8 mouse cellular contexts compared by ENCODE assay signal in genomic region chr15:88876155-88877020, GRCm38 (mm10). TPM values are rescaled to one million over a fixed set of nuclear protein-coding genes. Genes with fewer than 3 reads are reported as not detected.
DNase-seq lines count a peak whose midpoint lies in the region; ATAC-seq and TF ChIP-seq lines count a peak whose summit lies in the region.

No protein-coding gene starts in this region.

- no peaks in the 10 kb centered on the region for H3K36me3 ChIP-seq in embryonic facial prominence, embryonic 15.5 days
- no peaks in the 10 kb centered on the region for H3K36me3 ChIP-seq in heart, embryonic 13.5 days
- H3K36me3 ChIP-seq in kidney, postnatal 0 days (ENCODE audit: insufficient read depth, low read length): no peaks in the 10 kb centered on the region
- H3K36me3 ChIP-seq in liver, postnatal 0 days (replicated peaks; ENCODE audit: insufficient read depth, low read length): no peaks in the 10 kb centered on the region
- H3K36me3 ChIP-seq in neural tube, embryonic 13.5 days: no peaks in the 10 kb centered on the region

- H3K27ac ChIP-seq in bone marrow, adult 2 months (ENCODE audit: control insufficient read depth, insufficient read depth, low read depth, low read length, poor library complexity): no peak overlapping the region
- H3K27ac ChIP-seq in embryonic facial prominence, embryonic 15.5 days (replicated peaks): no peak overlapping the region
- no peak overlapping the region for H3K27ac ChIP-seq in heart, embryonic 13.5 days (replicated peaks)
- H3K27ac ChIP-seq in kidney, postnatal 0 days: peak overlapping the region; percentile 72
- H3K27ac ChIP-seq in liver, postnatal 0 days (ENCODE audit: low read depth): peak overlapping the region; percentile 85
- H3K27ac ChIP-seq in neural tube, embryonic 13.5 days (replicated peaks): no peak overlapping the region

- H3K9me3 ChIP-seq in embryonic facial prominence, embryonic 15.5 days (replicated peaks): no peaks in the 10 kb centered on the region
- H3K9me3 ChIP-seq in heart, embryonic 13.5 days: no peaks in the 10 kb centered on the region
- H3K9me3 ChIP-seq in kidney, postnatal 0 days (replicated peaks; ENCODE audit: low read length): no peaks in the 10 kb centered on the region
- H3K9me3 ChIP-seq in liver, postnatal 0 days (ENCODE audit: low read length): no peaks in the 10 kb centered on the region
- H3K9me3 ChIP-seq in neural tube, embryonic 13.5 days: no peaks in the 10 kb centered on the region

- H3K4me1 ChIP-seq in bone marrow, adult 2 months (ENCODE audit: control insufficient read depth, insufficient read depth, low read length): no peaks in the 10 kb centered on the region
- H3K4me1 ChIP-seq in embryonic facial prominence, embryonic 15.5 days: peaks cover 13% of the 10 kb centered on the region; the same call in 1 of the 2 replicates
- H3K4me1 ChIP-seq in heart, embryonic 13.5 days: peaks cover 13% of the 10 kb centered on the region
- peaks cover 7% of the 10 kb centered on the region; the same call in 1 of the 2 replicates for H3K4me1 ChIP-seq in kidney, postnatal 0 days (replicated peaks; ENCODE audit: insufficient read depth, low read length)
- peaks cover 10% of the 10 kb centered on the region for H3K4me1 ChIP-seq in liver, postnatal 0 days (ENCODE audit: insufficient read depth)
- 0 out of 2 replicates have a peak, but pooled peaks cover 8% of the 10 kb centered on the region for H3K4me1 ChIP-seq in neural tube, embryonic 13.5 days (replicated peaks)

- H3K27me3 ChIP-seq in embryonic facial prominence, embryonic 15.5 days: no peaks in the 10 kb centered on the region
- no peaks in the 10 kb centered on the region; the same call in 1 of the 2 replicates for H3K27me3 ChIP-seq in heart, embryonic 13.5 days (replicated peaks)
- no peaks in the 10 kb centered on the region for H3K27me3 ChIP-seq in kidney, postnatal 0 days (ENCODE audit: insufficient read depth, low read length)
- H3K27me3 ChIP-seq in liver, postnatal 0 days (ENCODE audit: insufficient read depth, low read length): no peaks in the 10 kb centered on the region
- H3K27me3 ChIP-seq in neural tube, embryonic 13.5 days: peaks cover 4% of the 10 kb centered on the region; the same call in 1 of the 2 replicates

- peak; percentile 90 for DNase-seq in CD4-positive, CD25-positive, alpha-beta regulatory T cell, adult 2 months (ENCODE audit: low read depth, low spot score)
- peak; percentile 83 for DNase-seq in kidney, postnatal 0 days (ENCODE audit: low spot score)
- peak; percentile 88 for DNase-seq in liver, postnatal 0 days
- peak; percentile 96 for DNase-seq in testis, postnatal 10 days (ENCODE audit: low spot score)

- peak; percentile 80 for TF ChIP-seq CTCF in bone marrow, adult 2 months (IDR thresholded peaks at IDR 0.05; ENCODE audit: control insufficient read depth, insufficient read depth, low read length)
- TF ChIP-seq CTCF in kidney, postnatal 0 days (IDR thresholded peaks at IDR 0.05; ENCODE audit: low read depth): peak; percentile 96
- TF ChIP-seq CTCF in liver, postnatal 0 days (IDR thresholded peaks at IDR 0.05; ENCODE audit: low read depth): peak; percentile 95

- peak overlapping the region; percentile 30; the same call in 1 of the 2 replicates for H3K4me2 ChIP-seq in embryonic facial prominence, embryonic 15.5 days (replicated peaks)
- H3K4me2 ChIP-seq in heart, embryonic 13.5 days: peak overlapping the region; percentile 57
- peak overlapping the region; percentile 36; the same call in 1 of the 2 replicates for H3K4me2 ChIP-seq in kidney, postnatal 0 days (ENCODE audit: low read length)
- H3K4me2 ChIP-seq in liver, postnatal 0 days (ENCODE audit: low read depth, low read length): peak overlapping the region; percentile 46; the same call in 1 of the 2 replicates
- peak overlapping the region; percentile 2; the same call in 1 of the 2 replicates for H3K4me2 ChIP-seq in neural tube, embryonic 13.5 days

- H3K9ac ChIP-seq in embryonic facial prominence, embryonic 15.5 days: no peak overlapping the region
- H3K9ac ChIP-seq in heart, embryonic 13.5 days: peak overlapping the region; percentile 69
- no peak overlapping the region for H3K9ac ChIP-seq in kidney, postnatal 0 days (ENCODE audit: low read depth, low read length)
- H3K9ac ChIP-seq in liver, postnatal 0 days (replicated peaks): no peak overlapping the region; the same call in 1 of the 2 replicates
- peak overlapping the region; percentile 44; the same call in 1 of the 2 replicates for H3K9ac ChIP-seq in neural tube, embryonic 13.5 days

- WGBS in bone marrow, adult 2 months: 15% methylated on average over 28 of the region's 28 CpGs
- WGBS in embryonic facial prominence, embryonic 15.5 days: 9% methylated on average over 28 of the region's 28 CpGs
- 13% methylated on average over 28 of the region's 28 CpGs for WGBS in heart, embryonic 13.5 days
- WGBS in kidney, postnatal 0 days: 9% methylated on average over 28 of the region's 28 CpGs
- WGBS in liver, postnatal 0 days (ENCODE audit: insufficient replicate concordance): 13% methylated on average over 28 of the region's 28 CpGs
- WGBS in neural tube, embryonic 13.5 days: 9% methylated on average over 28 of the region's 28 CpGs

- TF ChIP-seq POLR2A in bone marrow, adult 2 months (IDR thresholded peaks at IDR 0.05; ENCODE audit: borderline replicate concordance, control insufficient read depth, low read depth, low read length): no peak

- no peak overlapping the region for H3K4me3 ChIP-seq in bone marrow, adult 2 months (replicated peaks; ENCODE audit: control insufficient read depth, low read depth, low read length)
- H3K4me3 ChIP-seq in embryonic facial prominence, embryonic 15.5 days (replicated peaks): no peak overlapping the region
- no peak overlapping the region for H3K4me3 ChIP-seq in heart, embryonic 13.5 days
- H3K4me3 ChIP-seq in kidney, postnatal 0 days (replicated peaks; ENCODE audit: low read depth, low read length): no peak overlapping the region
- H3K4me3 ChIP-seq in liver, postnatal 0 days (ENCODE audit: low read depth, low read length): no peak overlapping the region
- H3K4me3 ChIP-seq in neural tube, embryonic 13.5 days: no peak overlapping the region

- TF ChIP-seq EP300 in liver, postnatal 0 days (IDR thresholded peaks at IDR 0.05; ENCODE audit: low read depth): no peak

- no peak for ATAC-seq in embryonic facial prominence, embryonic 15.5 days (ENCODE audit: insufficient number of reproducible peaks, low FRiP score, low TSS enrichment, low read depth)
- ATAC-seq in heart, embryonic 13.5 days (ENCODE audit: extremely low read depth, insufficient number of reproducible peaks, low FRiP score, low TSS enrichment): no peak
- 0 out of 2 replicates have a peak, but pooled peaks have one; percentile 14 for ATAC-seq in kidney, postnatal 0 days (replicated peaks; ENCODE audit: low FRiP score, low read depth)
- peak; percentile 56 for ATAC-seq in liver, postnatal 0 days
- 0 out of 2 replicates have a peak, but pooled peaks have one; percentile 27 for ATAC-seq in neural tube, embryonic 13.5 days (ENCODE audit: low read depth)

RNA-seq across cellular contexts. Expression of gene Pim3, which starts 14.4 kb away (rescaled TPM):
- 9.0 and 13.4 TPM in 2 replicates for polyA plus RNA-seq in bone marrow, adult 2 months (2011; ENCODE audit: insufficient read depth, insufficient read length, low replicate concordance, missing spikeins)
- polyA plus RNA-seq in embryonic facial prominence, embryonic 15.5 days (2015; fragmentation: Nextera tagmentation; extraction: Ambion mirVana): 63.0 and 64.8 TPM in 2 replicates
- 51.8 and 57.0 TPM in 2 replicates for polyA plus RNA-seq in heart, embryonic 13.5 days (2015; fragmentation: Nextera tagmentation; extraction: Ambion mirVana)
- polyA plus RNA-seq in kidney, postnatal 0 days (2015; fragmentation: Nextera tagmentation; extraction: Ambion mirVana): 83.4 and 88.6 TPM in 2 replicates
- 18.4 and 34.2 TPM in 2 replicates for polyA plus RNA-seq in liver, postnatal 0 days (2015; fragmentation: Nextera tagmentation; extraction: Ambion mirVana)
- polyA plus RNA-seq in neural tube, embryonic 13.5 days (2015; fragmentation: Nextera tagmentation; extraction: Ambion mirVana): 51.2 and 52.5 TPM in 2 replicates

RNA-seq across cellular contexts. Expression of gene Creld2, which starts 56.9 kb away (rescaled TPM):
- polyA plus RNA-seq in bone marrow, adult 2 months (2011; ENCODE audit: insufficient read depth, insufficient read length, low replicate concordance, missing spikeins): 13.8 and 29.7 TPM in 2 replicates
- polyA plus RNA-seq in embryonic facial prominence, embryonic 15.5 days (2015; fragmentation: Nextera tagmentation; extraction: Ambion mirVana): 86.5 and 87.7 TPM in 2 replicates
- polyA plus RNA-seq in heart, embryonic 13.5 days (2015; fragmentation: Nextera tagmentation; extraction: Ambion mirVana): 54.1 and 63.7 TPM in 2 replicates
- 79.0 and 89.8 TPM in 2 replicates for polyA plus RNA-seq in kidney, postnatal 0 days (2015; fragmentation: Nextera tagmentation; extraction: Ambion mirVana)
- 32.9 and 33.1 TPM in 2 replicates for polyA plus RNA-seq in liver, postnatal 0 days (2015; fragmentation: Nextera tagmentation; extraction: Ambion mirVana)
- 62.4 and 70.9 TPM in 2 replicates for polyA plus RNA-seq in neural tube, embryonic 13.5 days (2015; fragmentation: Nextera tagmentation; extraction: Ambion mirVana)

RNA-seq across cellular contexts. Expression of gene Alg12, which starts 57.3 kb away (rescaled TPM):
- 3.8 and 6.3 TPM in 2 replicates for polyA plus RNA-seq in bone marrow, adult 2 months (2011; ENCODE audit: insufficient read depth, insufficient read length, low replicate concordance, missing spikeins)
- polyA plus RNA-seq in embryonic facial prominence, embryonic 15.5 days (2015; fragmentation: Nextera tagmentation; extraction: Ambion mirVana): 10.7 and 14.2 TPM in 2 replicates
- polyA plus RNA-seq in heart, embryonic 13.5 days (2015; fragmentation: Nextera tagmentation; extraction: Ambion mirVana): 8.9 and 10.5 TPM in 2 replicates
- polyA plus RNA-seq in kidney, postnatal 0 days (2015; fragmentation: Nextera tagmentation; extraction: Ambion mirVana): 9.8 and 11.2 TPM in 2 replicates
- polyA plus RNA-seq in liver, postnatal 0 days (2015; fragmentation: Nextera tagmentation; extraction: Ambion mirVana): 3.6 and 3.7 TPM in 2 replicates
- polyA plus RNA-seq in neural tube, embryonic 13.5 days (2015; fragmentation: Nextera tagmentation; extraction: Ambion mirVana): 7.8 and 9.3 TPM in 2 replicates

Comparison
In these comparisons a context has a peak if more than half of its experiments do, and no peak if none do; other contexts are left out.
1. H3K27ac ChIP-seq: peak in kidney, postnatal 0 days (single experiment) and liver, postnatal 0 days (single experiment); none in bone marrow, adult 2 months (single experiment), embryonic facial prominence, embryonic 15.5 days (single experiment), heart, embryonic 13.5 days (single experiment) and neural tube, embryonic 13.5 days (single experiment).
2. ATAC-seq: peak in kidney, postnatal 0 days (single experiment), liver, postnatal 0 days (single experiment) and neural tube, embryonic 13.5 days (single experiment); none in embryonic facial prominence, embryonic 15.5 days (single experiment) and heart, embryonic 13.5 days (single experiment).
3. H3K4me2 ChIP-seq: peak in every context shown above with its lines; median percentile 57 in heart, embryonic 13.5 days; 46 in liver, postnatal 0 days; 36 in kidney, postnatal 0 days; 30 in embryonic facial prominence, embryonic 15.5 days; 2 in neural tube, embryonic 13.5 days.
4. H3K9ac ChIP-seq: peak in heart, embryonic 13.5 days (single experiment) and neural tube, embryonic 13.5 days (single experiment); none in embryonic facial prominence, embryonic 15.5 days (single experiment), kidney, postnatal 0 days (single experiment) and liver, postnatal 0 days (single experiment).
5. Peak in every context shown above with its lines, with median percentiles within 50 percentile points of each other: DNase-seq and CTCF ChIP-seq.